Mouse (Mus musculus) layer of hippocampus, adult 9-11 months (tissue): Measurements from ENCODE around the gene Ghrh.
A peak's percentile ranks its signal among the peaks of the same experiment; 100 is the strongest.

Experiments used
- DNase-seq: peaks from one replicate; pipeline ENCODE4 v3.0.0; 2022

The Ghrh gene

DNA sequence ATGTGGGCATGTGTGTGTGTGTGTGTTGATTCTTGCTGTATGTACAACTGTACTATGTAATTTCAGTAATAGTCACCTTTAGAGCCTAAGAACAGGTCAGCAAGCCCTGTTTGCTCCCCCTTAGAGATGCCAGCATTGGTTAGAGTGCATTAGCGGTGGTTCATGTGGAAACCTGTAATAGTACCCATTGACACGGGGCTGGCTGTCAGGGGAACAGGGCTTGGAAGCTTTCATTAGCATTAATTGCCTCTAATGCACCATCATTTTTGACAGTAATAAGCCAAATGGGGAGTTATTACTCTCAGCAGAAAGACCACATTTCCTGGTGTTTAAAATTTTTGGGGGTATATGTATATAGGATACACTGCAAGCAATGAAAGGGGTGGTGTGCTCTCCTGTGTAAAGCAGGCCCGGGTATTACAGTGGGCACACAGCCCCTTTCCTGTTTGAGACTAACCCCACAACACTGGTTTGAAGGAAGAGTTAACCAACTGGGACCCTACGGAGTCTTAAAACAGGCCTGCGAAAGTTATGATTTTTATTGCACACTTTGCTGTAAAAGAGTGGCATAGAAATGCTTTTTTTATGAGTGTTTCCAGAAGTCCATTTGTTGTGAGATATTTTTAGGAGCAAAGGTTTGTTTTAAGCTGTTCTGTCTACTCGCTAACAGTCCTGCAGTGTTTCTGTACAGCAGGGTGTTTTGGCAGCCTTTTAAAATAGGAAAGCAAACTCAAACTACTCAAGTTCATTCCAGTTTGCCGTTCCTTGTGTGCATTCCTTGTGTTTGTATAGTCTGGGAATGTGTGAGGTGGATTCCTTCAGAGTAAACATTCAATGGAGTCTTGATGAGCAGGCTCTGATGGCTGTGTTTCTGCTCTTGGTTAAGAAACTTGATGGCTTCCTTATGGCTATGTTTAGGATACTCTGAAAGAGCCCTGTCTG is 40.9 kb downstream of the Ghrh start:
- no peak for DNase-seq

- DNase-seq: peak; percentile 56
Observed at GRCm38 (mm10) chr2:157303096-157303495, 44.2 kb downstream of the Ghrh start.

DNA sequence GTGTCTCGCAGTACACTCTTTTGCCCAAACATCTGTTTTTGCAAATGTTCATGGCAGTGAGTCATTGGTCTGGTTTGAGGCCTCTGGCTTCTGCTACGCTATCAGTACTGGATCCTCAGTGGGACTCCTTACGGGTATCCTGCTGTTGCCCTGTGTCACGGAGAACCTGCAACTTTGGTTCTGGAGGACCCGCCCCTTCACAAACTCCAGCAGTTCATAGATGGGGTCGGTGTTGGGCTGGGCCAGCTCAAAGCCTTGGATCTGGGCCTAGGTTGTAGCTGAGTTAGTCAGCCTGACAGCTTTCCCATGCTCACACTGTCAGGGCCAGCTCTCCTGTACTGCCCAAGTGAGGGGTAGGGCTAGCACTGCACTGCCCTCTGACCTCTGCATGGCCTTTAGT is 47.3 kb downstream of the Ghrh start:
- DNase-seq: no peak

- no peak for DNase-seq
Observed at GRCm38 (mm10) chr2:157296105-157296689, 51.1 kb downstream of the Ghrh start.

DNA sequence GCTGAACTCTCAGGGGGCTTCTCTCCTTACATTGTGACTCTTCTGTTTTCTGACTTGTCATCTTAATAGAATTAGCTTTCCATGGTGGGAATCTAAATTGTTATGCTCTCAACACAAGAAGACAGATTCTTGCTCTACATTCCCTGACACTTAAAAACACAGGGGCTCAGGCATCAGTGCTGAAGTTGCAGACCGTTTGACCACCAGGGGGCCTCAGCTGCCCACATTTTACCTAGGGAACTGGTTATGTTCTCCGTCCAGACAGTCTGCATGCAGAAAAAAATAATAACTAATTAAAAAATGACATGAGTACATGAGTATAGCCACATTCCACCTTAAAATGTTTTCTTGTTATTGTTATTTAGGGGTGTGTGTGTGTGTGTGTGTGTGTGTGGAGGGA is 55.2 kb downstream of the Ghrh start:
- DNase-seq: peak; percentile 39

- DNase-seq: no peak
Observed at GRCm38 (mm10) chr2:157288996-157289395, 58.3 kb downstream of the Ghrh start.

DNA sequence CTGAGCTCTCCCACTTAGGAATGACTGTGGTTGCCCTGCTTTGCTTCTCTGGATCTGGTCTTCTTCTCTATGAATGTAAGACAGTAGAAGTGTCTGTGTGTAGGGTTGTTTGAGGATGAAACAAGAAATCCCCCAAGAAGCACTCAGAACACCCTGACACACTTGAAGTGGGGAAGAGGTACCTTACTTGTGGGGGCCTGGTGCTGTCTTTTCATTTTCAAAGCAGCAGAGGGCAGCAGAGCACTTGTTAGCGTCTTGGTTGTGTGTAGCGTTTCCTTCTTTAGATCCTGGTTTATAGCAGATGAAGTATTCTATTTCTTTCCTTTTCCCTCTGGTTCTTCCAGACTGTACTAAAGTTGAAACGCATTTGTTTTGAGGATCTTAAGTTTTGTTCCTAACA is 59.8 kb downstream of the Ghrh start:
- peak; percentile 26 for DNase-seq

DNA sequence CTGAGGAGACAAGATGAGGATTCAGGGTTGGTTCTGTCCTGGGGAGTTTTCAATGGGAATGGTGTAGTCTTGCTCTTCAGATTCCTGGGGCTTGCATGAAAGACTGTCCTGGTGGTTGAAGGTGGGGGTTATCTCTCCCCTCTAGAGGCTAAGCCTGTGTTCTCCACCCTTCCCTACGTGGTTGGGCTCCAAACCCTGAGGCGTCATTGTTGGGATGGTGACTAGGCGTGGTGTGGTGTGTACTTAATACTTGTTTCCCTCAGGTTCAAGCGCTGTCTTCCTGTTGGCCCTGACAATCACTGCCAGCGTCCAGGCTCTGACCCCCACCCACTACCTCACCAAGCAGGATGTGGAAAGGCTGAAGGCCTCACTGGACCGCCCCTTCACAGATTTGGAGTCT is 64.0 kb downstream of the Ghrh start:
- no peak for DNase-seq
